Mouse (Mus musculus) urinary bladder, adult 18-20 months (tissue): ENCODE measurements around the gene Bbs1.

Experiments used
- DNase-seq, 2 experiments: peaks; one replicate each; pipeline ENCODE4 v3.0.0; 2022; ENCODE audit warnings: low spot score in 2 of 2, mixed read lengths in 2 of 2

The Bbs1 gene

GRCm38 (mm10) chr19:4905979-4906794 lies at the start of gene Bbs1:
Gene Bbs1 (minus strand): TSS chr19:4906628.
- peak; percentile 48 to 58 for DNase-seq

- peak; percentile 85 to 86 for DNase-seq
These were observed 42.2 kb upstream of the Bbs1 start for GRCm38 (mm10) chr19:4948641-4949040.

- no peak for DNase-seq
These were observed 39.1 kb upstream of the Bbs1 start for GRCm38 (mm10) chr19:4945540-4945939.

GRCm38 (mm10) chr19:4943253-4943588 lies 36.8 kb upstream of the Bbs1 start:
- peak in 1 of 2 experiments; percentile 20 for DNase-seq

- peak; percentile 72 to 82 for DNase-seq
These were observed 36.3 kb upstream of the Bbs1 start, which contains the start of gene Peli3 for GRCm38 (mm10) chr19:4942551-4943252. Gene Peli3 (minus strand): TSS chr19:4943127.

- DNase-seq: no peak
These were observed 31.2 kb upstream of the Bbs1 start for GRCm38 (mm10) chr19:4937444-4938310.

- no peak for DNase-seq
These were observed 30.5 kb upstream of the Bbs1 start for GRCm38 (mm10) chr19:4936896-4937295.

- no peak for DNase-seq
These were observed 22.4 kb upstream of the Bbs1 start for GRCm38 (mm10) chr19:4928781-4929180.

- DNase-seq: peak; percentile 98 to 99
These were observed 21.6 kb upstream of the Bbs1 start, which contains the start of gene Dpp3 for GRCm38 (mm10) chr19:4927904-4928531. Gene Dpp3 (minus strand): TSS chr19:4928287.

GRCm38 (mm10) chr19:4925121-4925860 lies 18.9 kb upstream of the Bbs1 start:
- DNase-seq: no peak

- no peak for DNase-seq
These were observed 13.2 kb upstream of the Bbs1 start for GRCm38 (mm10) chr19:4919652-4920051.

GRCm38 (mm10) chr19:4916827-4917226 lies 10.4 kb upstream of the Bbs1 start:
- no peak for DNase-seq

- no peak for DNase-seq
These were observed 9.6 kb upstream of the Bbs1 start for GRCm38 (mm10) chr19:4915924-4916603.

GRCm38 (mm10) chr19:4909376-4909775 lies 2.9 kb upstream of the Bbs1 start:
- DNase-seq: no peak

GRCm38 (mm10) chr19:4908107-4908506 lies 1.7 kb upstream of the Bbs1 start:
- no peak for DNase-seq

- no peak for DNase-seq
These were observed 6.5 kb downstream of the Bbs1 start for GRCm38 (mm10) chr19:4899888-4900287.

- DNase-seq: no peak
These were observed 7.5 kb downstream of the Bbs1 start for GRCm38 (mm10) chr19:4898972-4899371.

GRCm38 (mm10) chr19:4896780-4897520 lies 9.5 kb downstream of the Bbs1 start:
- DNase-seq: no peak

- DNase-seq: no peak
These were observed 14.6 kb downstream of the Bbs1 start for GRCm38 (mm10) chr19:4891798-4892197.

- DNase-seq: no peak
These were observed 16.6 kb downstream of the Bbs1 start for GRCm38 (mm10) chr19:4889791-4890190.
